Mouse (Mus musculus): ENCODE results near the gene Fnd3c2.
"Not testable (repeated sequence)": the region's sequence is repeated elsewhere in the genome, so short reads cannot be mapped to it uniquely, and the experiment has no call there.

Fnd3c2 gene

GRCm38 (mm10) chrX:106255276-106255675 is at the start of gene Fnd3c2:
TSS of gene Fnd3c2 (minus strand) at chrX:106255376.
- DNase-seq: no peak

GRCm38 (mm10) chrX:106284441-106284840 is 29.3 kb upstream of the Fnd3c2 start:
- DNase-seq: no peak

GRCm38 (mm10) chrX:106221058-106221457 is 34.1 kb downstream of the Fnd3c2 start, which contains the start of gene Taf9b:
TSS of gene Taf9b (minus strand) at chrX:106221158.
- no peak for DNase-seq

GRCm38 (mm10) chrX:106219171-106220032 is 35.8 kb downstream of the Fnd3c2 start:
- peak; percentile 75 for DNase-seq

GRCm38 (mm10) chrX:106209100-106209499 is 46.1 kb downstream of the Fnd3c2 start:
- no peak for DNase-seq

- DNase-seq: no peak
Measured at GRCm38 (mm10) chrX:106198904-106199303, 56.3 kb downstream of the Fnd3c2 start.

- DNase-seq: peak; percentile 46
Measured at GRCm38 (mm10) chrX:106197308-106197707, 57.9 kb downstream of the Fnd3c2 start.

- not testable (repeated sequence) for DNase-seq
Measured at GRCm38 (mm10) chrX:106194361-106194760, 60.8 kb downstream of the Fnd3c2 start.

- DNase-seq: no peak
Measured at GRCm38 (mm10) chrX:106190091-106190490, 65.1 kb downstream of the Fnd3c2 start.

GRCm38 (mm10) chrX:106189356-106189755 is 65.8 kb downstream of the Fnd3c2 start:
- no peak for DNase-seq

- peak; percentile 41 for DNase-seq
Measured at GRCm38 (mm10) chrX:106187737-106188136, 67.4 kb downstream of the Fnd3c2 start.

GRCm38 (mm10) chrX:106186713-106187649 is 68.2 kb downstream of the Fnd3c2 start, which contains the start of gene Pgk1:
TSS of gene Pgk1 (plus strand) at chrX:106187100.
- DNase-seq: peak; percentile 89

GRCm38 (mm10) chrX:106185706-106186105 is 69.5 kb downstream of the Fnd3c2 start:
- DNase-seq: no peak
